Mouse (Mus musculus) gonadal fat pad, adult 2 months (tissue): ENCODE results near the gene Dscam. TPM values are rescaled to one million over a fixed set of nuclear protein-coding genes. Genes with fewer than 3 reads are reported as not detected.
"Not testable (repeated sequence)": the region's sequence is repeated elsewhere in the genome, so short reads cannot be mapped to it uniquely, and the experiment has no call there.

ENCODE experiments used
- DNase-seq: peaks from one replicate; pipeline ENCODE4 v3.0.0-alpha.2; 2012; ENCODE audit warnings: low read depth
- polyA plus RNA-seq: library from polyadenylated mRNA; depleted of rRNA; stranded (reverse); fragments of >200 nt; gene quantifications from 2 replicates; pipeline ENCODE4 v1.2.3, GENCODE M21; 2012

Dscam gene
- polyA plus RNA-seq, 1 experiment: 0.09 TPM

- DNase-seq: no peak
These were observed 235.8 kb downstream of the Dscam start for GRCm38 (mm10) chr16:96934795-96935194.

DNA sequence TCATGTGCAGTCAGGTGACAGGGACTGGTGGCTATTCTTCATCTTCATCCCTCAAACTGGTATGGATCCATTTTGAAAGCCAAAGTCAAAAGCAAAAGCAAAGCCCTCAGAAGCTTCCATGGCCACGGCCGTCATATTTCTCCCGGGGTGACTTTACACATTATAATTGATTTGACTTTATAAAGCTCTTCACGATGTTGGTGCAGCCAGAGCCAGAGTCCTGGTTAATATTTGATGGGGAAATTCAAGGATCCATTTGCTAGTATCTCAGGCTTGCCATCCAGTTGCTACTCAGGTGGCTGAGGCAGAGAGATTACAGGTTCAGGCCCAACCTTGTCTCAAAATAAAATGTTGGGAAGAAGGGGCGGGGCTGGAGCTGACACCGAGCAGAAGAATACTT, 238.3 kb downstream of the Dscam start:
- DNase-seq: no peak

DNA sequence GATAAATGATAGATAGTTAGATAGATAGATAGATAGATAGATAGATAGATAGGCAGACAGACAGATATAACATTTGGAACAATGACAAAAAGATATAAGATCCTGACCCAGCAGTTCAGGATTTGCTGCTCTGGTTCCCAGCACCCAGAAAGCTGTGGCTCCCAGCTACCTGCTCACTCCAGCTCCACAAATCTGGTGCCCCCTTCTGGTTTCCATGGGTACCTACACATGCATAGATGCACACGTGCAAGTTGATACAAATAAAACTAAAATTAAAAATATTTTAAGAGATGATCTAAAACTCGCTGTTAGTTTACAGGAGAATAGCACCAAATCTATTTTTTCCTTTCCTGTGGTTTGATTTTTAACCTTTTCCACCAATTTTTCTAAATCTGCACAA, 238.8 kb downstream of the Dscam start:
- DNase-seq: no peak

DNA sequence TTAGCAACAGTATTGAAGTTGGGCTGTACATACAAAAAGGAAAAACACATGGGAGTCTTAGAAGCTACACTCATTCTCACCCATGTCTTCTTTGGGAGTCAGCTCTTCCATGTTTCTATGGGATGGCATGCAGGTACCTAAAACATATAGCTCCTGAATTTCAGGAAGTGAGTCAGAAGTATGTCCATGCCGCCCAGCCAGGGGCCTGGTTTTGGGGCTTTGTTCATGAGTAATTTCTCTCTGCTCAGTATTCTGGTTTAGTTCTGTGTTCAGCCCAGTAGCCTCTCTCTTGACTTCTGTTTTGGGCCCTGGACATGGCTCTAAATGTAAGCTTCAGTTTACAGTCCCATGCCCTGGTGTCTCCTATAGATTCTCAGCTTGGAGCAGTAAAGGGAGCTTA, 242.5 kb downstream of the Dscam start:
- DNase-seq: no peak

DNA sequence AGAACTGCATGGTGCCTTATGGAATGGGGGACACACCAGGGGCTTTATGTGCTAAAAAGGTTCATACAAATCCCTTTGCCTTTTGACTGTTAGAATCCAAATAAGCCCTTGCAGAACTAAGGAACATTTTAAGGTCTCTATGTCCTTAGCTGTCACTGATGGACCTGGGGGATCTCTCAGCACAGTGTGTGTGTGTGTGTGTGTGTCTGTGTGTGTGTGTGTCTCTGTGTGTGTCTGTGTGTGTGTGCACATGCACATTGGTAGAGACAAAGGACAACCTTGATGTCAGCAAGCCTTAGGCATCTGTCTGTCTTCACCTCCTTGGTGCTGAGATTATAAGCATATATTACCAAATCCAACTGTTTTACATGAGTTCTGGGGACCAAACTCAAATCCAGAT, 243.1 kb downstream of the Dscam start:
- DNase-seq: no peak

DNA sequence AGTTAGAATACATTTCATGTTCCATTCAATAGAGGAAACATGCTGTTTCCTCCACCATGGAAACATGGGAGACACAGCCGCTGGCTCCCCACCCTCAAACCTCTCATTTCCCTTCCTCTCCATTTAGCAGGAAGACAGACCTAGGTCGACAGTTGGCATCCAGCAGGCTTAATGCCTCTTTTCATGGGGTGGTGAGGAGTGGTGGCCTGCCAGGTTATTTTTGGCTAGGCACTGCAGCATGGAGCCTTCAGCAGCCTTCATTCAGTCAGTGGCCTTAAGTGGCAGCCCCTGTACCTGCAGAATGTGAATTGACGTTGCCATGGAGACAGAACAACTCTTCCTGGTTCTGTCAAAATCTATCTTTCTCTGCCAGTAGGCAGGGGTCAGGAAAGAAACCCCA, 243.6 kb downstream of the Dscam start:
- no peak for DNase-seq

GRCm38 (mm10) chr16:96923941-96924340, 246.6 kb downstream of the Dscam start:
- DNase-seq: no peak

- no peak for DNase-seq
These were observed 256.1 kb downstream of the Dscam start for GRCm38 (mm10) chr16:96914495-96914894.

DNA sequence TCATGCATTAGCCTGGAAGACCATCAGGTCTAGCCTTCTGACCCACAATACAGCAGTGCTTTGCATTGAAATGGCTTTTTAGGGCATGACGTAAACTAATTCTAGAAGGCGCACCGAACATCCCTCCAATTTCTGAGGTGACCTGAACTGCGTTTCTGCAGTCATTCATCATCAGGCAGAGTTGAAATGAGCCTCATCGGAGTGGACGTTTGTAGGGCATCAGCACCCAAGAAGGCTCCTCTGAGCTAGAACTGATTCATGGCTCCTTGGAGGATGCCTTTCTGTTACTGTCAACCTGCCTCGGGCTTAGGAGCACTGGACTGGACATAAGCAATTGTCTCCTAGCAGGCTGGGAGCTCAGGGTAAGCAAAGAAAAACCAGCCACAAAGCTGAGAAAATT, 257.7 kb downstream of the Dscam start:
- DNase-seq: no peak

GRCm38 (mm10) chr16:96912103-96912502, 258.4 kb downstream of the Dscam start:
- no peak for DNase-seq

GRCm38 (mm10) chr16:96910405-96911164, 260.0 kb downstream of the Dscam start:
- DNase-seq: no peak

DNA sequence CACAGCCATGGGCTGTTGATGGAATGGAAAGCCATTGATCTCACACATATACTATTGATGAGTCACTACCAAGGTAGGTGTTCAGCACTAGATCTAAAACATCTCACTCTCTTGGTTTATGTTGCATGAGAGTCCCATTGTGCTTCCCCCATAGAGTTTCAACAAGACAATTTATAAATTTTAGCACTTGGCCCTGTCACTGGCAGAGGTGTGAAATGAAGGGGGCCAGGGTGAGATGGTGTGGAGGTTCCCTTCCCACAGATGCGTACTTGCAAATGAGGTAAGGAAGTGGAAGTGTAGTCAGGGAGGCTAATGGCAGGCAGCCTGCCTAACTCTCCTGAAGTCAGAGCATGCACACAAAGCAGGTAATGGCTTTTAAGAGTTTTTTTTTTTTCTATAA, 262.7 kb downstream of the Dscam start:
- DNase-seq: no peak

GRCm38 (mm10) chr16:96907081-96907480, 263.5 kb downstream of the Dscam start:
- DNase-seq: no peak

DNA sequence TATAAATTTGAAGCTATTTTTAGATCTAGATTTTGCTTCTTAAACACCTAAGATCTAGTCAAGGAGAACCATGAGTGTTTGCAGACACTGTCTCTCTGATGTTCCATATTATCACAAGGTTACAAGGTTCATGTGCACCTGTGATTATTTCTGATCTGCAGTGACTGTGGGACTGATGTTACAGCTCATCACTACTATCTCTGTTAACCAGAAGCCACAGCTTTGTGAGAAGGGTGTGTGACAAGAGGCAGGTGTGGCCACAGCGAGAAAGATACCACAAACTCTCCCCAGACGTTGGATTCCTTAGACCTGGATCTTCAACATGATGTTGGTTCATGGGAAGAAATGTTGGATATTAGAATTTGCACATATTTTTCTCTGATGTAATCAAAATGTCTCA, 263.9 kb downstream of the Dscam start:
- DNase-seq: no peak

- DNase-seq: no peak
These were observed 265.8 kb downstream of the Dscam start for GRCm38 (mm10) chr16:96904761-96905160.

GRCm38 (mm10) chr16:96904359-96904758, 266.2 kb downstream of the Dscam start:
- DNase-seq: no peak

GRCm38 (mm10) chr16:96902596-96902995, 268.0 kb downstream of the Dscam start:
- DNase-seq: no peak

- DNase-seq: no peak
These were observed 269.1 kb downstream of the Dscam start for GRCm38 (mm10) chr16:96901234-96902014.

GRCm38 (mm10) chr16:96899329-96899728, 271.2 kb downstream of the Dscam start:
- no peak for DNase-seq

GRCm38 (mm10) chr16:96896510-96897133, 273.9 kb downstream of the Dscam start:
- DNase-seq: no peak

- no peak for DNase-seq
These were observed 282.5 kb downstream of the Dscam start for GRCm38 (mm10) chr16:96888036-96888435.

DNA sequence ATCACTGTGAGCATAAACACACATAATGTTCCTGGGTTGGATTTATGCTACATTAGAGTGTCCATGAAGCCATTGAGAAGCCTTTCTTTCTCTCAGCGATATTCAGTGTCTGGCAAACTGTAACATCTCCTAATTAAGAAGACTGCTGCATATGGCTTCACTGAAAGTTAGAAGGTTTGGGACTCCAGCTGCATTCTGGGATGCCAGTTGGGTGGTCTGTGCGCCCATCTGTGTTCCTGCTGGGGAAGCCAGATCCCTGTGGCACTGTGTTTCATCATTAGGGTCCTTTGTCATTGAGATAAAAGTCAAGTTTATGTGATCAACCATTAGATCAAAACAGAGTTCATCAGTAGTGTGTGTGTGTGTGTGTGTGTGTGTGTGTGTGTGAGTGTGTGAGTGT, 284.7 kb downstream of the Dscam start:
- DNase-seq: no peak

DNA sequence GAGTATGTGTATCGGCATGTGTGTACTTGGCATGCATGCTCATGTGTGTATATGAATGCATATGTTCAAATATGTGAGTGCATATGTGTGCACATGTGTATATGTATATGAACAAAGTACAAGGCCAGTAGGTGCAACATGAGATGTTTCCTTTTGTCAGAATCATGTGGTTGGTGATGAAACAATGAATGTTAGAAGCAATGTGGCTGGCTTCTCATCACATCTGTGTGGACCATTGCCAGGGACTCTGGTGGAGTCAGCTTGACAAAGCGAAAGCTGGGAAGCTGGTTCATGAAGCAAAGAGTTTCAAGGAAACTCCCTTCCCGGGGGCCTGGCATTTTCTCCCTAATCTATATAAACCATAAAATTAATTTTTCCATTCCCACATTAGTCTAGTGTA, 286.0 kb downstream of the Dscam start:
- not testable (repeated sequence) for DNase-seq
